Mouse (Mus musculus) cerebellum, adult 2 months (tissue): ENCODE results near the gene Cdh1. TPM values are rescaled to one million over a fixed set of nuclear protein-coding genes. Genes with fewer than 3 reads are reported as not detected.

ENCODE experiments used
- DNase-seq, 2 experiments: peaks; one replicate each; pipeline ENCODE4 v3.0.0; 2021
- H3K27ac ChIP-seq: fragments of 200-500 bp; 2 replicates; pipeline ENCODE4 v1.5.1; 2012; ENCODE audit warnings: low read length, control low read depth, inconsistent platforms; ENCODE audit not compliant: insufficient read depth
- H3K27me3 ChIP-seq: fragments of 200-500 bp; 2 replicates; pipeline ENCODE4 v1.6.1; 2012; ENCODE audit warnings: inconsistent platforms, mild to moderate bottlenecking, low read length, moderate library complexity; ENCODE audit not compliant: control insufficient read depth, insufficient read depth
- H3K4me1 ChIP-seq: fragments of 200-500 bp; 2 replicates; pipeline ENCODE4 v1.6.1; 2011; ENCODE audit warnings: low read length; ENCODE audit not compliant: control insufficient read depth, insufficient read depth
- H3K4me3 ChIP-seq: fragments of 200-500 bp; replicated peaks from 2 replicates; pipeline ENCODE3; 2011; ENCODE audit warnings: mild to moderate bottlenecking, low read depth, low read length, control low read depth; ENCODE audit not compliant: insufficient read depth
- CTCF ChIP-seq: fragments of 200-500 bp; IDR thresholded peaks from 2 replicates; pipeline ENCODE4 v1.5.1; 2011; ENCODE audit warnings: low read depth, mild to moderate bottlenecking, control low read depth, low read length, moderate library complexity, borderline replicate concordance; ENCODE audit not compliant: insufficient read depth
- POLR2A ChIP-seq: fragments of 200-500 bp; IDR thresholded peaks from 2 replicates; pipeline ENCODE4 v1.6.1; 2011; ENCODE audit warnings: low read length, control low read depth, borderline replicate concordance; ENCODE audit not compliant: insufficient read depth
- WGBS: fragments of 180-500 bp; shearing (Covaris S2); methylation state at CpG from one replicate; pipeline ENCODE4 v1.1.7; 2018; 5-methylcytosine and 5-hydroxymethylcytosine counted together
- polyA plus RNA-seq: library from polyadenylated mRNA; depleted of rRNA; stranded (reverse); fragments of >200 nt; gene quantifications from 2 replicates; pipeline ENCODE4 v1.2.3, GENCODE M21; 2012

The Cdh1 gene
- polyA plus RNA-seq, 1 experiment: 3.1 TPM

- Histone ChIP-seq H3K4me1 (peaks cover 8% of the 10 kb centered on the region), H3K4me3 (no peak overlapping the region), H3K27ac (no peak overlapping the region), H3K27me3 (no peaks in the 10 kb centered on the region)
- TF ChIP-seq POLR2A (no peak), CTCF (no peak)
- 6% methylated on average over 2 of the region's 2 CpGs for WGBS
- DNase-seq: peak; percentile 37 to 67
Measured at GRCm38 (mm10) chr8:106620488-106620887, 17.3 kb downstream of the Cdh1 start.

GRCm38 (mm10) chr8:106623016-106623415 is 19.9 kb downstream of the Cdh1 start:
- no peak overlapping the region for H3K4me3 ChIP-seq
- DNase-seq: no peak
- TF ChIP-seq POLR2A (no peak), CTCF (no peak)

GRCm38 (mm10) chr8:106623451-106623850 is 20.3 kb downstream of the Cdh1 start:
- H3K4me1 ChIP-seq: peaks cover 8% of the 10 kb centered on the region
- H3K4me3 ChIP-seq: no peak overlapping the region
- no peak for DNase-seq
- TF ChIP-seq POLR2A: no peak
- no peak for TF ChIP-seq CTCF
- H3K27me3 ChIP-seq: no peaks in the 10 kb centered on the region
- no peak overlapping the region for H3K27ac ChIP-seq
- WGBS: 95% methylated on average over 3 of the region's 3 CpGs

More at GRCm38 (mm10) chr8:106623016-106623415, 19.9 kb downstream of the Cdh1 start:
- Histone ChIP-seq H3K4me1 (peaks cover 8% of the 10 kb centered on the region), H3K27me3 (no peaks in the 10 kb centered on the region), H3K27ac (no peak overlapping the region)
- 70% methylated on average over 5 of the region's 5 CpGs for WGBS

GRCm38 (mm10) chr8:106623954-106624353 is 20.8 kb downstream of the Cdh1 start:
- Histone ChIP-seq H3K4me3 (no peak overlapping the region), H3K27ac (no peak overlapping the region), H3K4me1 (peaks cover 8% of the 10 kb centered on the region), H3K27me3 (no peaks in the 10 kb centered on the region)
- no peak for TF ChIP-seq POLR2A
- TF ChIP-seq CTCF: no peak
- no peak for DNase-seq

GRCm38 (mm10) chr8:106624743-106625142 is 21.6 kb downstream of the Cdh1 start:
- H3K27me3 ChIP-seq: no peaks in the 10 kb centered on the region
- H3K27ac ChIP-seq: no peak overlapping the region
- 84% methylated on average over 3 of the region's 3 CpGs for WGBS
- no peak for TF ChIP-seq POLR2A
- DNase-seq: no peak
- peaks cover 8% of the 10 kb centered on the region for H3K4me1 ChIP-seq
- no peak overlapping the region for H3K4me3 ChIP-seq

GRCm38 (mm10) chr8:106626096-106626865 is 23.1 kb downstream of the Cdh1 start:
- H3K27ac ChIP-seq: no peak overlapping the region
- no peak for TF ChIP-seq POLR2A
- TF ChIP-seq CTCF: no peak
- no peak overlapping the region for H3K4me3 ChIP-seq
- H3K27me3 ChIP-seq: no peaks in the 10 kb centered on the region
- no peaks in the 10 kb centered on the region for H3K4me1 ChIP-seq
- no peak for DNase-seq
- 68% methylated on average over 9 of the region's 9 CpGs for WGBS

- H3K27ac ChIP-seq: no peak overlapping the region
- TF ChIP-seq CTCF (no peak), POLR2A (no peak)
- H3K27me3 ChIP-seq: no peaks in the 10 kb centered on the region
- no peak for DNase-seq
- no peak overlapping the region for H3K4me3 ChIP-seq
- 72% methylated on average over 11 of the region's 11 CpGs for WGBS
- H3K4me1 ChIP-seq: no peaks in the 10 kb centered on the region
Measured at GRCm38 (mm10) chr8:106628291-106628964, 25.3 kb downstream of the Cdh1 start.

GRCm38 (mm10) chr8:106629456-106629855 is 26.3 kb downstream of the Cdh1 start:
- TF ChIP-seq CTCF (no peak), POLR2A (no peak)
- DNase-seq: no peak
- H3K27me3 ChIP-seq: no peaks in the 10 kb centered on the region
- H3K4me3 ChIP-seq: no peak overlapping the region
- H3K27ac ChIP-seq: no peak overlapping the region
- WGBS: 84% methylated on average over 5 of the region's 5 CpGs
- H3K4me1 ChIP-seq: no peaks in the 10 kb centered on the region
